Mouse (Mus musculus) bone marrow macrophage, adult 2 months (primary cell): ENCODE measurements at regions not wholly inside any gene's neighbourhood (a gene's known extent, or its start where the extent isn't known, plus 50 kb on each side); places are given as distances from the start of the nearest gene placed in this dataset.

Source experiments
- CTCF ChIP-seq: IDR thresholded peaks from 2 replicates; pipeline ENCODE4 v1.5.1; 2012; ENCODE audit warnings: low read depth, mild to moderate bottlenecking, low read length, moderate library complexity
- POLR2A ChIP-seq: IDR thresholded peaks from 2 replicates; pipeline ENCODE4 v1.6.1; 2012; ENCODE audit warnings: mild to moderate bottlenecking, low read depth, low read length, borderline replicate concordance

- TF ChIP-seq POLR2A (no peak), CTCF (no peak)
These were observed 88.9 kb upstream of the Nrp1 start for GRCm38 (mm10) chr8:128269546-128269945.
